Mouse (Mus musculus) layer of hippocampus, postnatal 36 days (tissue): Measurements from ENCODE around the gene Rpl23. TPM values are rescaled to one million over a fixed set of nuclear protein-coding genes. Genes with fewer than 3 reads are reported as not detected.

Source experiments
- DNase-seq, 2 experiments: peaks; one replicate each; pipeline ENCODE4 v3.0.0; 2022
- total RNA-seq, 2 experiments: library from RNA; stranded (reverse); gene quantifications; 2 replicates each; pipeline ENCODE4 v1.2.3; 2021

The Rpl23 gene
- total RNA-seq = 100 to 1,000 TPM; 355 TPM

GRCm38 (mm10) chr11:97781832-97782563 is at the start of gene Rpl23:
TSS of gene Rpl23 (minus strand) at chr11:97782437.
- DNase-seq = peak; percentile 99

GRCm38 (mm10) chr11:97832001-97832400 is 49.8 kb upstream of the Rpl23 start:
- DNase-seq = no peak

- DNase-seq = no peak
Measured at GRCm38 (mm10) chr11:97830501-97830900, 48.3 kb upstream of the Rpl23 start.

- no peak for DNase-seq
Measured at GRCm38 (mm10) chr11:97829913-97830476, 47.8 kb upstream of the Rpl23 start.

GRCm38 (mm10) chr11:97829365-97829764 is 47.1 kb upstream of the Rpl23 start:
- no peak for DNase-seq

GRCm38 (mm10) chr11:97827654-97828053 is 45.4 kb upstream of the Rpl23 start:
- DNase-seq = no peak

- no peak for DNase-seq
Measured at GRCm38 (mm10) chr11:97826414-97826813, 44.2 kb upstream of the Rpl23 start.

- DNase-seq = no peak
Measured at GRCm38 (mm10) chr11:97825971-97826370, 43.7 kb upstream of the Rpl23 start.

GRCm38 (mm10) chr11:97825295-97825694 is 43.1 kb upstream of the Rpl23 start:
- DNase-seq = no peak

GRCm38 (mm10) chr11:97824895-97825294 is 42.7 kb upstream of the Rpl23 start:
- DNase-seq = no peak

GRCm38 (mm10) chr11:97824168-97824567 is 41.9 kb upstream of the Rpl23 start:
- no peak for DNase-seq

- no peak for DNase-seq
Measured at GRCm38 (mm10) chr11:97822840-97823603, 40.8 kb upstream of the Rpl23 start.

- DNase-seq = no peak
Measured at GRCm38 (mm10) chr11:97821401-97822064, 39.3 kb upstream of the Rpl23 start.

GRCm38 (mm10) chr11:97820840-97821239 is 38.6 kb upstream of the Rpl23 start:
- no peak for DNase-seq

- no peak for DNase-seq
Measured at GRCm38 (mm10) chr11:97819923-97820322, 37.7 kb upstream of the Rpl23 start.

- no peak for DNase-seq
Measured at GRCm38 (mm10) chr11:97819102-97819501, 36.9 kb upstream of the Rpl23 start.

GRCm38 (mm10) chr11:97818571-97818970 is 36.3 kb upstream of the Rpl23 start:
- DNase-seq = no peak

GRCm38 (mm10) chr11:97818003-97818402 is 35.8 kb upstream of the Rpl23 start:
- no peak for DNase-seq

GRCm38 (mm10) chr11:97817379-97817778 is 35.1 kb upstream of the Rpl23 start:
- no peak for DNase-seq

- no peak for DNase-seq
Measured at GRCm38 (mm10) chr11:97816916-97817315, 34.7 kb upstream of the Rpl23 start.

- no peak for DNase-seq
Measured at GRCm38 (mm10) chr11:97816176-97816575, 33.9 kb upstream of the Rpl23 start.

GRCm38 (mm10) chr11:97815736-97816135 is 33.5 kb upstream of the Rpl23 start:
- no peak for DNase-seq
